Mouse (Mus musculus) liver, adult 2 months (tissue): Measurements from ENCODE around the gene Kif9.

ENCODE experiments used
- CTCF ChIP-seq: fragments of 200-500 bp; IDR thresholded peaks from 2 replicates; pipeline ENCODE4 v1.5.1; 2011; ENCODE audit warnings: low read depth, low read length, control low read depth
- POLR2A ChIP-seq: fragments of 200-500 bp; IDR thresholded peaks from 2 replicates; pipeline ENCODE4 v1.6.1; 2011; ENCODE audit warnings: low read length, control low read depth; ENCODE audit not compliant: insufficient read depth; ENCODE audit errors: extremely low read depth

DNA sequence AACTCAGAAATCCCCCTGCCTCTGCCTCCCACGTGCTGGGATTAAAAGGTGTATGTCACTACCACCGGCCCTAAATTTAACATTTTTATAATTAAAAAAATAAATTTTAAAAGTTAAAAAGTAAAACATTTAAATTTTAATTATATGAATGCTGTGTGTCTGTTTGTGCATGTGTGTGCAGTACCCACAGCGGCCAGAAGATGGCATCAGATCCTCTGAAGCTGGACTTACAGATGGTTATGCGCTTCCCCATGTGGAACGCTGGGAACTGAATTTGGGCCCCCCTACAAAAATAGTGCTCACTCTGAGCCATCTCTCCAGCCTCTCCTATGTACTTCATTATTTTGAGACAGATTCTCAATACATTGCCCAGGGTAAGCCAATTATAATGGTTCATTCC, 14.2 kb downstream of the Kif9 start:
- peak; percentile 50; the same call in 1 of the 2 replicates for TF ChIP-seq CTCF
- no peak for TF ChIP-seq POLR2A
